Mouse (Mus musculus) liver, embryonic 11.5 days (tissue): ENCODE measurements at regions not wholly inside any gene's neighbourhood (a gene's known extent, or its start where the extent isn't known, plus 50 kb on each side); places are given as distances from the start of the nearest gene placed in this dataset.

Source experiments
- ATAC-seq: fragments of 200-750 bp; cut with Nextera tagmentation; replicated peaks from 2 replicates; pipeline ENCODE4 v1.8.0; 2017; ENCODE audit warnings: moderate number of reproducible peaks, mild to moderate bottlenecking, moderate TSS enrichment, moderate library complexity; ENCODE audit not compliant: low FRiP score
- DNase-seq: peaks from one replicate; pipeline ENCODE4 v3.0.0-alpha.2; 2017; ENCODE audit warnings: low spot score
- H3K27ac ChIP-seq: fragments of 300-500 bp; sonication (generic); 2 replicates; pipeline ENCODE4 v1.5.1; 2014; ENCODE audit warnings: mild to moderate bottlenecking, low read depth, low read length, control low read depth
- H3K27me3 ChIP-seq: fragments of 300-500 bp; sonication (generic); replicated peaks from 2 replicates; pipeline ENCODE4 v1.6.1; 2014; ENCODE audit warnings: low read length, mixed read lengths; ENCODE audit not compliant: control insufficient read depth, insufficient read depth
- H3K36me3 ChIP-seq: fragments of 300-500 bp; sonication (generic); 2 replicates; pipeline ENCODE4 v1.6.1; 2014; ENCODE audit warnings: mild to moderate bottlenecking, low read length, moderate library complexity, mixed read lengths; ENCODE audit not compliant: control insufficient read depth, insufficient read depth
- H3K4me1 ChIP-seq: fragments of 300-500 bp; sonication (generic); replicated peaks from 2 replicates; pipeline ENCODE4 v1.6.1; 2014; ENCODE audit warnings: low read length, mixed read lengths; ENCODE audit not compliant: control insufficient read depth, insufficient read depth
- H3K4me2 ChIP-seq: fragments of 300-500 bp; sonication (generic); 2 replicates; pipeline ENCODE4 v1.6.1; 2014; ENCODE audit warnings: mild to moderate bottlenecking, control low read depth, moderate library complexity
- H3K4me3 ChIP-seq: fragments of 300-500 bp; sonication (generic); 2 replicates; pipeline ENCODE4 v1.5.1; 2014; ENCODE audit warnings: low read depth, low read length, control low read depth
- H3K9ac ChIP-seq: fragments of 300-500 bp; sonication (generic); 2 replicates; pipeline ENCODE4 v1.6.1; 2014; ENCODE audit warnings: low read depth, low read length, control low read depth
- H3K9me3 ChIP-seq: fragments of 300-500 bp; sonication (generic); 2 replicates; pipeline ENCODE4 v1.6.1; 2016; ENCODE audit warnings: low read length, inconsistent platforms, mixed read lengths; ENCODE audit not compliant: control insufficient read depth
- WGBS: fragments of 180-500 bp; shearing (Covaris S2); extraction: QIAGEN DNeasy Blood & Tissue Kit; methylation state at CpG from one replicate; pipeline ENCODE4 v1.1.7; 2014; 5-methylcytosine and 5-hydroxymethylcytosine counted together

DNA sequence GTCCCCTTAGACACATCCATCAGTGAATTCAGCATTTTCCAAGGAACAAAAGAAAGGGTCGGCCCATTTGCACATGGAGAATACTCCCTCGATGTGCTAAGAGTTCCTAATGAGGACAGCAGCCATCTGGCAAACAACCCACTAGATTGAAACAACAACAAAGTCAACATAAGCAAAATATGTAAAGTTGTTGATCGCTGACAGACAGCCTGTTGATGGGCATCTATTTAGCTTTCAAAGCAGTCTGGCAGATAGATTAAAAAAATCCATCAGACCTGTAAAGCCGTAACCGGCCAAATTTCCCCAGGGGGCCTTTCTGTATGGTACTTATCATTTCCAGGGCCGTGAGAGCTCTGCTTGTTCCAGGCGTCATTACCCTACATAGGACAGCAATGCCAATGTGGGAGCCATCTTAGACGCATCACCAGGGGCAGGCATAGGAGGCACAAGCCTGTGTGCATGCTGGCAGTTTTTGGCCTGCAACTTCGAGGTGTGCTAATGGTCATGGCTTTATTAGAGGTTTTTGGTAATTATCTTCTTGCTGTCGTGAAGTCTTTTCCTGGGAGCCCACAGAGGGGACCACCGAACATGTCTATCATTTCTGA lies 85.7 kb downstream of the Gm11011 start:
- no peak for ATAC-seq
- 85% methylated on average over 11 of the region's 11 CpGs for WGBS
- Histone ChIP-seq H3K27me3 (no peaks in the 10 kb centered on the region), H3K27ac (no peak overlapping the region), H3K4me2 (no peak overlapping the region), H3K4me1 (no peaks in the 10 kb centered on the region), H3K9ac (no peak overlapping the region), H3K4me3 (no peak overlapping the region), H3K36me3 (no peaks in the 10 kb centered on the region), H3K9me3 (no peaks in the 10 kb centered on the region)
- no peak for DNase-seq

DNA sequence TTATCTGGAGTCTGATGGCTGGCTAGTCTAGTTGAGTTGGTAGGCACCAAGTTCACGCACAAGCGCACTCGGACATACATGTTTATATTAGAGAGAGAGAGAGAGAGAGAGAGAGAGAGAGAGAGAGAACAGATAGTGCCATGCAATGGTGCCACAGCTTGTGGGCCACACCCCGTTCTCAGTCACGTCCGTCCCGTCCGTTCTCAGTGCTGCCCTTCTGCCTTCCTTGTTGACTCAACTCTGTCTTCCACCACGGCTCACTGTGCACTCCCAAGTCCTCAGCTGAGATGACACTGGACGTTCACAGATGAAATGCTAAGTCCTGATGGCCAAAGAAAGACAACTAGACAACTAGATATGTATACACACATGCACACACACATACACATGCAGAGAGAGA lies 92.2 kb downstream of the Gm11011 start:
- Histone ChIP-seq H3K4me2 (no peak overlapping the region), H3K4me1 (0 out of 2 replicates have a peak, but pooled peaks cover 4% of the 10 kb centered on the region), H3K36me3 (no peaks in the 10 kb centered on the region), H3K9me3 (no peaks in the 10 kb centered on the region), H3K4me3 (no peak overlapping the region), H3K27me3 (no peaks in the 10 kb centered on the region), H3K9ac (no peak overlapping the region), H3K27ac (no peak overlapping the region)
- ATAC-seq (no peak), DNase-seq (no peak)
- WGBS, result 79% methylated on average over 10 of the region's 10 CpGs

DNA sequence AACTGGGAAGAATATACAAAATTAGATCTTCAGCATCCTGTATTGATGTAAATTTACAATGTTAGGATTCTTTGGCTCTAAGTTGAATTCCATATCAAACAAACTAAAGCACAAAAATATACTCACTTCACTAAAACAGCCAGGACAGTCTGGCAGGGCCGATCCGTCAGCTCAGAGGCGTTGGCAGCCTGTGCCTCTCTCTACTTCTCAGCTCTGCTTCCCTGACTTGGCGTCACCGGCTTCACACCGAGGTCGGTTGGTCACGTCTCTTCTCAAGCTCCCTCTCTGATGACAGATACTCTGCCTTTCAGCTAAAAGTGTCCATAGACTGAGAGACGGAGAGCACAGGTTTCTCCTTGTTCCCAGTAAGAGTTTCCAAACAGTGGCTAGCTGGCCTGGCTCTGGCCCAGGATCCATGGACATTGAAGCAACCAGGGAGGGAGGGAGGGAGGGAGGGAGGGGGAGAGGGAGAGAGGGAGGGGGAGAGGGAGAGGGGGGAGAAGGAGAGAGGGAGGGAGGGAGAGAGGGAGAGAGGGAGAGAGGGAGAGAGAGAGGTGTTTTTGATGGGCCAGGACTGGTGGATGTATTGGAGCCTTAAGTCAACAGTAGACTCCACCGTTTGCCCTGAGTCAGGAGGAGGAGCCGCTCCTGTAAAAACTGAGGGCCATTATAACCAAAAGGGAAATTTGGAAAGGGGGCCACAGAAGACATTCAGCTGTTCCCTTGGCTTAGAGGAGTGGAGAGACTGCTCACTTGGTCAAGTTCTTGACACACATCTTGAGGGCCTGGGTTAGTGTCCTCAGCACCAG lies 92.8 kb downstream of the Gm11011 start:
- Histone ChIP-seq H3K4me3 (no peak overlapping the region), H3K27ac (no peak overlapping the region), H3K27me3 (no peaks in the 10 kb centered on the region), H3K4me2 (no peak overlapping the region), H3K9ac (no peak overlapping the region), H3K9me3 (no peaks in the 10 kb centered on the region), H3K4me1 (0 out of 2 replicates have a peak, but pooled peaks cover 4% of the 10 kb centered on the region), H3K36me3 (no peaks in the 10 kb centered on the region)
- DNase-seq (no peak), ATAC-seq (no peak)
- 74% methylated on average over 11 of the region's 11 CpGs for WGBS

DNA sequence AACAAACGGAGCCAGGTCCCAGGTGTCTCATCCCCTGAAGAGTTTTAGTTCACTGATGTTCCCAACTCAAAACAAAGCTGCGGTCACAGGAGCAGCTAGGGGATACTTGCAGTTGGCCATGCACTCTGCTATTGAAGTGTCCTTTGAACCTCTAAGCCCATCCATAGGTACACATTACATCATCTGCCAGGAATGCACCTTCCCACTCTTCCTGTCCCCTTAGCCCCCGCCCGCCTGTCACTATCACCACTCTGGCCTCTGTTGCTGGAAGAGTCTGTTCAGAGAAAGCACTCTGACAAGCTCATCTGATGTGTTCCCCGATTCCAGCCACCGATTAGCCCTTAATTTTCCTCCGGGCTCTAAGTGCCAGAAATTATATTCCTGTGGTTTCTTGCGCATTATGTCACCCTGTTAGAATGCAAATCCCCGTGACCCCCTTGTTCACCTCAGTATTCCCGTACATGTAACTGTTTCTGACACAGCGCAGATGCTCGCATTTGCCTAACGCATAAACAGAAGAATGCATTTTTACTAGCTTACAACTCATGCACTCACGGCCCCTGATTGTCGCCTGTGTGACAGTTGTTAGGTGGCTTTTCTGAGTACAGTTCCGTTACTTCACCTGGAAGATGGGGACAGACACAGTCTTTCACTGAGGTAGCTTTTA lies 93.8 kb downstream of the Gm11011 start:
- Histone ChIP-seq H3K9me3 (no peaks in the 10 kb centered on the region), H3K27me3 (no peaks in the 10 kb centered on the region), H3K27ac (no peak overlapping the region), H3K4me3 (no peak overlapping the region), H3K9ac (no peak overlapping the region), H3K4me1 (0 out of 2 replicates have a peak, but pooled peaks cover 4% of the 10 kb centered on the region), H3K4me2 (no peak overlapping the region), H3K36me3 (no peaks in the 10 kb centered on the region)
- DNase-seq (no peak), ATAC-seq (peak; percentile 74)
- 64% methylated on average over 16 of the region's 16 CpGs for WGBS

DNA sequence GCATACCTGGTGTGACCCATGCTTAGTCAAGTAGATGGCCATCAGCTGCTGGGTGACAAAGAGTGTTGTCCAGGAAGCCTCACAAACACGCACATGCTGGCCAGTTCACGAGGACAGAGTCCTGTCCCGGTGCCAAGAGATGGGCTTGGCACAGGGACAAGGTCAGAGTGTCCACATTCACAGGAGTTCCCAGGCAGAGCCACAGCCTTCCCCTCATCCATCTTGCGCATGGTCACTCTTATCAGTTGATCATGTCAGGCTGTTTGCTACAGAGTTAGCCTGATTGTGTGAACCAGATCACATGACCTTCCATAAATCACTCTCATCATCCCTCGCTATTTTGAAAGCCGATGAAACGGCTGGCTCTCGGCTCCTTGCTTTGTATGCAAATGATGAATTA lies 103.6 kb downstream of the Gm11011 start:
- WGBS, result 54% methylated on average over 8 of the region's 8 CpGs
- Histone ChIP-seq H3K4me1 (no peaks in the 10 kb centered on the region; the same call in 1 of the 2 replicates), H3K9ac (no peak overlapping the region), H3K4me2 (no peak overlapping the region), H3K4me3 (no peak overlapping the region), H3K36me3 (no peaks in the 10 kb centered on the region), H3K9me3 (no peaks in the 10 kb centered on the region), H3K27me3 (no peaks in the 10 kb centered on the region), H3K27ac (no peak overlapping the region)
- DNase-seq, result no peak
- no peak for ATAC-seq

DNA sequence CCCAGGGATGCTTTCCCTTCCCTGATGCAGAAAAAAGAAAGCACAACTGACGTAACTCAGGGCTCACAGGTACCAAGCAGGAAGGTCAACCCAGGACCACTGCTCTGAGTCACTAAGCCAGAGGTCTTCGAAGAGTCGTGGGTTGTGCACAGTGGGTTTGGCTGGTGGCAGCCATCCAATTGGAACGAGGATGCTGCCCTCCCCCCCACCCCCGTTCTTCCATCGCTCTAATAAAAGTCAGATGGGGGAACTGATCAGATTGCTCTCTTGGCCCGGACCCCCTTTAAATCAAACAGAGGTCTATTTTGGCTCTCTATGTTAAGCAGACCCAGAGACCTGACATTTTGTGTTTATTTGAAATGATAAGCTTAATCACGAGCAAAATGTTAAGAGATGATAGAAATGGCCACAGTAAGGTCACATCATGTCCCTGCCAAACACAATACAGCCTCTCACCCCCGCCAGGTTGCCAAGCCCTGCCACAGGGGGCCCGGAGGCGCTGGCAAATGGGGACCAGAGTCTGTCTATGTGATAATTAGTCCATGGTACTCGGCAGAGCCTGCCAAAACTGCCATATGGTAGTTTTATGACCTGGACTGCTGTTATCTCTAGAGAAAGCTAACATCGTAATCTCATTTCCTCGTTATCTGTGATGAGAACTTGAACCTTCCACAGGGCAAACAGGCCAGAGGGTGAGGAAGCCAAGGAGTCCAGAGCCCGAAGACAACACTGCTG lies 105.6 kb downstream of the Gm11011 start:
- 45% methylated on average over 15 of the region's 15 CpGs for WGBS
- Histone ChIP-seq H3K4me3 (no peak overlapping the region), H3K4me2 (no peak overlapping the region), H3K4me1 (no peaks in the 10 kb centered on the region; the same call in 1 of the 2 replicates), H3K9ac (no peak overlapping the region), H3K27me3 (no peaks in the 10 kb centered on the region), H3K27ac (no peak overlapping the region), H3K9me3 (no peaks in the 10 kb centered on the region), H3K36me3 (no peaks in the 10 kb centered on the region)
- no peak for ATAC-seq
- no peak for DNase-seq

DNA sequence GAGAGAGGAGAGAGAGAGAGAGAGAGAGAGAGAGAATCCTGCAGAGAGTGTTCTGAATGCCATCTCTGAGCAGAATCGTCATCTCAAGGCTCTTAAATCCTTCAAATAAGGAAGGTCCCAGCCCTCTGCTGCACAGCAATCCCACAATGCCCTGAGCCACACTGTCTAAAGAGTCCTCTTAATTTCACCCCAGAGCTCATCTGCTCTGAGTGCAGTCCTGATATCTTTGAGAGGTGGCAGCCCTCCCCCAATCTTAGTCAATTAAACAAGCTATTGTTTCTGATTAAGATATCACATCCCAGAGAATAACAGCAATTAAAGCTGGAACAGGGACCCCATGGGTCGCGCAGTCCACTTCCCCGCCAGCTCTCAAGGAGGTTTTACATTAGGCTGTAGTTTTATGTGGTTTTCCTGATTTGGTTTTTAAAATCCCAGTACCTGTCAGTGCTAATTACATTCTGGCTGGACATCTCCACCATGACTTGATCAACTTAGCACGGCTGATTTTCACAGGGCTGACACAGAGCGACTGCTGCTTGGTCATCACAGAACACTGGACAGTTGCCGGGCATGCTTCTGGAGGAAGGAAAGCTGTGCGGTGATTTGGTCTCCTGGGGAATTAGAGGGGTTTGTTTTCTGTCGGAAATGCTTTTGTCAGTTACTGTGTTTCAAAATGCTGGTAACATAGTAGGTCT lies 113.0 kb downstream of the Gm11011 start:
- Histone ChIP-seq H3K9ac (no peak overlapping the region), H3K4me1 (no peaks in the 10 kb centered on the region), H3K27me3 (no peaks in the 10 kb centered on the region), H3K9me3 (no peaks in the 10 kb centered on the region), H3K4me3 (no peak overlapping the region), H3K4me2 (no peak overlapping the region), H3K27ac (no peak overlapping the region), H3K36me3 (no peaks in the 10 kb centered on the region)
- ATAC-seq (no peak), DNase-seq (no peak)
- WGBS, result 63% methylated on average over 9 of the region's 9 CpGs

DNA sequence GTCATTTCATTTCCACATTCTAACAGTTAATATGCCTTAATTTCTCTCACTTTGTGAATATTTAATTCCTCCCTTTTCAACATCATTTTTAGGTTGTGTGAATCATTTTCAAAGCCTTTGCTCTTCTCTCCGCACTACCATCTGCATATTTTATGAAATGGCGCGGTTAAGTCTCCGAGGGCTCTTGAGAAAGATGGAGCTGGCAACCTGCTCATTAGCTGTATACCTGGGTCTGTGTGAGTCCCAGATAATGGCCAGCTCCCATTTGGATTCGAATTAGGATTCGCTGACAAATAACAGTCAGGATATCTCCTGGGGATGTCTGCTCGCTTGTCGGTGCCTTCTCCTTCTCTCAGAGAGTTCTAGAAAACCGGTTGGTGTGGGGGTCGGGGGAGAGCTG lies 118.0 kb downstream of the Gm11011 start:
- Histone ChIP-seq H3K36me3 (no peaks in the 10 kb centered on the region), H3K4me2 (no peak overlapping the region), H3K9me3 (no peaks in the 10 kb centered on the region), H3K27ac (no peak overlapping the region), H3K9ac (no peak overlapping the region), H3K27me3 (no peaks in the 10 kb centered on the region), H3K4me1 (no peaks in the 10 kb centered on the region), H3K4me3 (no peak overlapping the region)
- 85% methylated on average over 10 of the region's 10 CpGs for WGBS
- ATAC-seq, result no peak
- no peak for DNase-seq
